Mouse (Mus musculus) neutrophil, adult 65 days (primary cell): ENCODE data around the gene Ino80e. TPM values are rescaled to one million over a fixed set of nuclear protein-coding genes. Genes with fewer than 3 reads are reported as not detected.

Experiments used
- total RNA-seq: library from RNA; stranded (reverse); gene quantifications from 2 replicates; pipeline ENCODE4 v1.2.4, GENCODE M21; 2023

The Ino80e gene
- total RNA-seq: 41.4 and 42.2 TPM in 2 replicates

DNA sequence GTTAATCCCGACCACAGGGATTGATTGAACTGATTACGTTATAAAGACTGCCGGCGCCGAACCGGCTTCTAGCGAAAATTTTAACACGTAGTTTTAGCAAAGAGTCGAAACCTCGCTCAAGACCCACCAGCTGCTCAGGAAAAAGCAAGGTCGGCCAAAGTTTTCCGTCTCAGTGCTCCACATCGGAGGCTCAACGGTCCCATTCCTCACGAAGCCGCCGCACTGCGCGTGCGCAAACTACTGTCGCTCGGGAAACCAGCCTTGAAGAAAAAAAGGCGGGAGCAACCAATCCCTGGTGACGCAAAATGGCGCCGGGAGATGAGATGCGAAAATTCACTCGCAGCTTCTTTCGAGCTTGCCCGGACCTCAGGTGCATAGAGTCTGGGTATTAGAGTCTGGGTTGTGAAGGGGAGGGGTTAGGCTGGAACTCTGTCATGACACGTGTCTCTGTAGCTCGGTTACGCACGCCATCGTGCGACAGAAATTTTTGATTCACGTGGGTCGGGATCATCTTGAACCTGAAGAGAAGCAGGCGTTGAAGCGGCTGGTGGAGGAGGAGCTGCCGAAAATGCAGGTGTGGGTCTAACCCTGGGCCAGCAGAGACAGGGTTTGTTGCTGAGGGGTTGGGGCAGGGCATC, at the start of gene Ino80e:
Ino80e (minus strand) TSS at position 231 of the 638 bp plus-strand sequence.

DNA sequence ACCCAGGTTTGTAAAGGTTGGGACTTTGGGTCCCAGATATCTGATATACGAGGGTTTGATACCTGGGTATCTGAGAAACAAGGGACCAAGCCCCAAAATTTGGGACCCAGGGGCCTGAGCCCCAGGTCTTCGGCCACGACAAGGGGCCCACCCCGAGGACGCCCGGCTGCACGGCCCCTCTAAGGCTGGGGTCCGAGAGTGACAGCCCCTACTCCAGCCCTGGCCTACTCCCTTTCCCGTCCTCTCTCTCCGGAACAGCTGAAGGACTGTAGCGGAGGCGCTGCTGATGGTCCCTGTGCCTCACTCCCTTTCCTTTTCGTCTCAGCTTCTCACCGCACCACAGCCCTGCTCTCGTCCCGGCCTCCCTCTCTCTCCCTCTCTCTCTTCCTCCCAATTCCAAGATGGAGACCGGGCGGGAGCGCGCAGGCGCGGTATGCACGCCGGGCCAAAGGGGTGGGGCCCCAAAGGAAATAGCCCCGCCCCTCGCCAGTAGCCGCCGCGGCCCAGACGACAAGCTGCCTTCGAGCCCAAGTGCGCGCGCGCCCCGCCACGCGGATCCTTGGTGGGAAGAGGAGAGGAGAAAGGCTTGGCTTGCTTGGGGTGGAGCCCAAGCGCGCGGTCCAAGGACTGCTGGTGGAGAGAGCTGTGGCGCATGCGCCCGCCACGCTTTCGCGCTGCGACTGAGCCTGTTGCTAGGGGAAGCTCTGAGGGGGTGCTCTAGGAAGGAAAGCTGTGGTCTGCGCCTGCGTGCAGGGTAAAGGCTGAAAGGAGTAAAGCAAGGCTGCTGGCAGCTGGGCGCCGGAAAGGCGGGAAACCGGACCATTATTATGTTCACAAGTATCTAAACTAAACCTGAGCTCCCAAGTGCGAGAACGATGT, 22.3 kb upstream of the Ino80e start, which contains the start of gene Taok2:
Taok2 (minus strand) TSS at position 418 of the 879 bp plus-strand sequence.

DNA sequence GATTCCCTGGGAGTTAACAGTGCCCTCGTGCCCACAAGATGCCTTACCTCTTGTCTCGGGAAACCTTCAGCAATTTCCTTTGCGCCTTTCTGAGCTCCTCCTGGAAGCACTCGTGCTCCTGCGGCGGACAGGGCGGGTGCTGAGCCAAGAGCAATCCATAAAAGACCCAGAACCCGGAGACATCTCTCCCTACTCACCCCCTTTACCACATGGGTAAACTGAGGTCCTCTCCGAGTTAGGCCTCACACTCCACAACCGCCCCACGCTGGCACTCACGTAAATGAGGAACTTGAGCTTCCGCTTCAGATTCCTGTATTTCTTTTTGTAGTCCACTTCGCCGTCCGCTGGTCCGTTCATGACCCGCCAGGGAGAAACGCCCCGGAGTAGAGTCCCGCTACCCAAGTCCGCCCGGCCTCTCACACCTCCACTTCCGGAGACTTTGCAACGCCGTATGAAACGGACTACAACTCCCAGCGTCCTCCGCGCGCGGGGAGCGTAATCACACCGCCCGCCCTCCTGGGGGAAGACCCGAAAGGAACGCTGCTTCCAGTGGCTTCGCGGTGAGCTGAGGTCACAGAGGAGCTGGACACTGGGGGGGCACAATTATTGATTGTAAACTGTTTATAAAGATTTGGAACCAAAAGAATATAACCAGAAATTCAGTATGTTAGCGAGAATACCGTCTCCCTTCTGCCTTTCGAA, 597 bp downstream of the Ino80e start, which contains the start of gene Hirip3:
Hirip3 (plus strand) TSS at position 544 of the 702 bp plus-strand sequence.

DNA sequence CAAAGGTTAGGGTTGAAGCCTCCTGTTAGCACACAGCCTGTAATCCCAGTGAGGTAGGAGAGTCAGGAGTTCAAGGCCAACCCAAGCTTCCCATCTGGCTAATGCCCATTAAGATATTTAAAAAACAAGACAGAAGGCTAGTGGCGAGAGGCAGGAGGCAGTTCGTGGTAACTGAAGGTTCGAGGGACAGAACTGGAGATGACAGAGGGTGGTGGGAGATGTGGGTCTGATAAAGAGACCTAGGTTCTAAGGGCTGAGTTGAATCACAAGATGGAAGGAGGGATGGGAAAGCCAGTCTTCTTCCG, 15.1 kb downstream of the Ino80e start, which contains the start of gene Doc2a:
Doc2a (plus strand) TSS at position 301 of the 305 bp plus-strand sequence.

DNA sequence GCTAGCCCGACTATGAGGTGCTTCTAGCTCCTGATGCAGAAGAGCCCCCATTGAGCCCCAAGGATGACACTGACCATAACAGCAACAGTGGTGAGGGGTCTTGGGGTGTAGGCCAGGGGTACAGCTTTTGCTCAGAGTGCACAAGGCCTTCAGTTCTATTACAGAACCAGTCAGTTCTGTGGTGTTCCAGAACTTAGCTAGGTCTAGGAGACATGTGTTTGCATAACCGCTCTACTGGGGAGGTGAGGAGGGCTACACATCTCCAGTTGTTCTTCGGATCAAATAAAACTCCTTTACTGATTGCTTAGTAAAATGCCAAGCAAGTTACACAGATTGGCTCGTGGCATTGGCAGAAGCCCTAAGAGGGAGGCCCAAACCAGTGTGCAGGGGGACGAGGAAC, 30.6 kb downstream of the Ino80e start, which contains the start of gene 4930451I11Rik:
4930451I11Rik (minus strand) TSS at position 101 of the 400 bp plus-strand sequence.

Other genes starting within 250 kb of the Ino80e start
- 7.5 and 8.5 TPM in 2 replicates for gene Nupr1, start 231.5 kb downstream of the Ino80e start, total RNA-seq
- gene Sgf29, start 213.1 kb downstream of the Ino80e start, total RNA-seq: 11.2 and 16.0 TPM in 2 replicates
- gene Sult1a1, start 185.9 kb downstream of the Ino80e start, total RNA-seq: 1.1 TPM in 1 of 2 replicates, not detected in the other
- 41.8 and 49.9 TPM in 2 replicates for gene Bola2, start 167.0 kb downstream of the Ino80e start, total RNA-seq
- gene Slx1b, start 166.6 kb downstream of the Ino80e start, total RNA-seq: 5.1 and 6.8 TPM in 2 replicates
- gene Coro1a, start 154.6 kb downstream of the Ino80e start, total RNA-seq: 1,908 and 2,111 TPM in 2 replicates
- gene Mapk3, start 102.8 kb downstream of the Ino80e start, total RNA-seq: 255 and 261 TPM in 2 replicates
- gene Gdpd3, start 96.0 kb downstream of the Ino80e start, total RNA-seq: 17.6 and 21.9 TPM in 2 replicates
- 278 and 300 TPM in 2 replicates for gene Ypel3, start 85.4 kb downstream of the Ino80e start, total RNA-seq
- 4.3 and 4.4 TPM in 2 replicates for gene Tbx6, start 80.9 kb downstream of the Ino80e start, total RNA-seq
- 231 and 266 TPM in 2 replicates for gene Ppp4c, start 69.9 kb downstream of the Ino80e start, total RNA-seq
- not detected in 2 replicates for gene Fam57b, start 64.7 kb downstream of the Ino80e start, total RNA-seq
- not detected in 2 replicates for gene 4930451I11Rik, start 30.7 kb downstream of the Ino80e start, total RNA-seq
- gene Doc2a, start 15.0 kb downstream of the Ino80e start, total RNA-seq: not detected in 2 replicates
- gene Hirip3, start 405 bp downstream of the Ino80e start, total RNA-seq: 37.5 and 38.0 TPM in 2 replicates
- 50.7 and 59.9 TPM in 2 replicates for gene Taok2, start 22.3 kb upstream of the Ino80e start, total RNA-seq
- 38.9 and 40.1 TPM in 2 replicates for gene Tmem219, start 60.5 kb upstream of the Ino80e start, total RNA-seq
- 17.4 and 23.2 TPM in 2 replicates for gene Kctd13, start 66.5 kb upstream of the Ino80e start, total RNA-seq
- not detected in 2 replicates for gene Asphd1, start 87.2 kb upstream of the Ino80e start, total RNA-seq
- 1.9 and 3.1 TPM in 2 replicates for gene Sez6l2, start 88.2 kb upstream of the Ino80e start, total RNA-seq
- gene Cdipt, start 113.5 kb upstream of the Ino80e start, total RNA-seq: 56.2 and 56.5 TPM in 2 replicates
- 0.95 and 1.3 TPM in 2 replicates for gene Cdiptos, start 113.7 kb upstream of the Ino80e start, total RNA-seq
- gene Mvp, start 152.2 kb upstream of the Ino80e start, total RNA-seq: 49.1 and 58.0 TPM in 2 replicates
- not detected in 2 replicates for gene Pagr1b, start 154.1 kb upstream of the Ino80e start, total RNA-seq
- 1.5 and 35.7 TPM in 2 replicates for gene Pagr1a, start 155.0 kb upstream of the Ino80e start, total RNA-seq
- gene Gm42742, start 158.7 kb upstream of the Ino80e start, total RNA-seq: 26.0 TPM in 1 of 2 replicates, not detected in the other
- 0.79 TPM in 1 of 2 replicates, not detected in the other for gene Prrt2, start 158.8 kb upstream of the Ino80e start, total RNA-seq
- gene Maz, start 164.7 kb upstream of the Ino80e start, total RNA-seq: 128 and 143 TPM in 2 replicates
- gene Kif22, start 180.1 kb upstream of the Ino80e start, total RNA-seq: 41.1 and 48.3 TPM in 2 replicates
- 1.2 TPM in 1 of 2 replicates, not detected in the other for gene Zg16, start 225.0 kb upstream of the Ino80e start, total RNA-seq
- gene AI467606, start 229.0 kb upstream of the Ino80e start, total RNA-seq: 155 and 172 TPM in 2 replicates